Mouse (Mus musculus) neural tube, embryonic 11.5 days (tissue): ENCODE measurements around the gene Lbh. TPM values are rescaled to one million over a fixed set of nuclear protein-coding genes. Genes with fewer than 3 reads are reported as not detected.

Experiments used
- ATAC-seq: fragments of 200-750 bp; cut with Nextera tagmentation; 2 replicates; pipeline ENCODE4 v1.8.0; 2017; ENCODE audit warnings: moderate number of reproducible peaks, mild to moderate bottlenecking, moderate TSS enrichment, moderate library complexity; ENCODE audit not compliant: insufficient read depth, low FRiP score, low TSS enrichment
- DNase-seq: peaks from one replicate; pipeline ENCODE4 v3.0.0-alpha.2; 2015; ENCODE audit warnings: low spot score
- H3K27ac ChIP-seq: fragments of 300-500 bp; sonication (generic); 2 replicates; pipeline ENCODE4 v1.5.1; 2014; ENCODE audit warnings: low read depth, mild to moderate bottlenecking, low read length
- H3K27me3 ChIP-seq: fragments of 300-500 bp; sonication (generic); 2 replicates; pipeline ENCODE4 v1.6.1; 2014; ENCODE audit warnings: mild to moderate bottlenecking, low read length, mixed read lengths; ENCODE audit not compliant: control insufficient read depth, insufficient read depth
- H3K36me3 ChIP-seq: fragments of 300-500 bp; sonication (generic); 2 replicates; pipeline ENCODE4 v1.6.1; 2014; ENCODE audit warnings: mild to moderate bottlenecking, low read length, moderate library complexity, mixed read lengths; ENCODE audit not compliant: control insufficient read depth, insufficient read depth
- H3K4me1 ChIP-seq: fragments of 300-500 bp; sonication (generic); 2 replicates; pipeline ENCODE4 v1.6.1; 2014; ENCODE audit warnings: low read length, mixed read lengths; ENCODE audit not compliant: control insufficient read depth, insufficient read depth
- H3K4me2 ChIP-seq: fragments of 300-500 bp; sonication (generic); 2 replicates; pipeline ENCODE4 v1.6.1; 2014; ENCODE audit warnings: low read depth, mild to moderate bottlenecking, moderate library complexity
- H3K4me3 ChIP-seq: fragments of 300-500 bp; sonication (generic); 2 replicates; pipeline ENCODE4 v1.5.1; 2014; ENCODE audit warnings: low read depth, low read length
- H3K9ac ChIP-seq: fragments of 300-500 bp; sonication (generic); 2 replicates; pipeline ENCODE4 v1.6.1; 2014; ENCODE audit warnings: mild to moderate bottlenecking, low read length
- H3K9me3 ChIP-seq: fragments of 300-500 bp; sonication (generic); 2 replicates; pipeline ENCODE4 v1.6.1; 2016; ENCODE audit warnings: low read length; ENCODE audit not compliant: control insufficient read depth
- WGBS: fragments of 180-500 bp; shearing (Covaris S2); extraction: QIAGEN DNeasy Blood & Tissue Kit; methylation state at CpG from one replicate; pipeline ENCODE4 v1.1.7; 2014; 5-methylcytosine and 5-hydroxymethylcytosine counted together
- polyA plus RNA-seq: library from polyadenylated mRNA; unstranded; fragments of >200 nt; fragmentation: Nextera tagmentation; extraction: Ambion mirVana; gene quantifications from 2 replicates; pipeline ENCODE4 v1.2.1, GENCODE M21; 2014

Lbh gene
- polyA plus RNA-seq, result 5.3 TPM in 2 replicates

- peaks cover 15% of the 10 kb centered on the region; the same call in 1 of the 2 replicates for H3K4me1 ChIP-seq
- peak within 1 kb of the TSS; percentile 82 for H3K27ac ChIP-seq
- peak within 1 kb of the TSS; percentile 79 for H3K9ac ChIP-seq
- DNase-seq (peak; percentile 92), ATAC-seq (peak; percentile 93)
- H3K9me3 ChIP-seq, result no peaks in the 10 kb centered on the region
- H3K36me3 ChIP-seq, result no peaks in the 10 kb centered on the region
- WGBS, result 0% methylated on average over 35 of the region's 35 CpGs
- no peaks in the 10 kb centered on the region for H3K27me3 ChIP-seq
- H3K4me2 ChIP-seq, result peak within 1 kb of the TSS; percentile 56
- H3K4me3 ChIP-seq, result peak within 1 kb of the TSS; percentile 66
These were observed at the start of gene Lbh for GRCm38 (mm10) chr17:72918053-72918452. Lbh (plus strand) TSS chr17:72918305.

- no peak overlapping the region for H3K27ac ChIP-seq
- H3K4me3 ChIP-seq, result no peak overlapping the region
- 93% methylated on average over 9 of the region's 9 CpGs for WGBS
- DNase-seq (no peak), ATAC-seq (no peak)
- H3K36me3 ChIP-seq, result no peaks in the 10 kb centered on the region
- H3K4me2 ChIP-seq, result no peak overlapping the region
- H3K9ac ChIP-seq, result no peak overlapping the region
- H3K9me3 ChIP-seq, result no peaks in the 10 kb centered on the region
- no peaks in the 10 kb centered on the region for H3K27me3 ChIP-seq
- no peaks in the 10 kb centered on the region for H3K4me1 ChIP-seq
These were observed 39.1 kb upstream of the Lbh start for GRCm38 (mm10) chr17:72878979-72879378.

GRCm38 (mm10) chr17:72880156-72880555 is 37.9 kb upstream of the Lbh start:
- Histone ChIP-seq H3K27me3 (no peaks in the 10 kb centered on the region), H3K4me3 (no peak overlapping the region), H3K36me3 (no peaks in the 10 kb centered on the region), H3K9me3 (no peaks in the 10 kb centered on the region), H3K9ac (no peak overlapping the region), H3K4me1 (no peaks in the 10 kb centered on the region), H3K27ac (no peak overlapping the region), H3K4me2 (no peak overlapping the region)
- DNase-seq (no peak), ATAC-seq (no peak)
- 77% methylated on average over 3 of the region's 3 CpGs for WGBS

- no peak overlapping the region for H3K9ac ChIP-seq
- H3K27me3 ChIP-seq, result no peaks in the 10 kb centered on the region
- H3K4me3 ChIP-seq, result no peak overlapping the region
- H3K27ac ChIP-seq, result no peak overlapping the region
- DNase-seq (no peak), ATAC-seq (no peak)
- H3K4me1 ChIP-seq, result no peaks in the 10 kb centered on the region
- WGBS, result 74% methylated on average over 3 of the region's 3 CpGs
- H3K9me3 ChIP-seq, result no peaks in the 10 kb centered on the region
- H3K4me2 ChIP-seq, result no peak overlapping the region
- no peaks in the 10 kb centered on the region for H3K36me3 ChIP-seq
These were observed 37.1 kb upstream of the Lbh start for GRCm38 (mm10) chr17:72881051-72881450.

- H3K4me1 ChIP-seq, result no peaks in the 10 kb centered on the region
- H3K9me3 ChIP-seq, result no peaks in the 10 kb centered on the region
- H3K4me3 ChIP-seq, result no peak overlapping the region
- H3K4me2 ChIP-seq, result no peak overlapping the region
- no peak overlapping the region for H3K9ac ChIP-seq
- 59% methylated on average over 1 of the region's 1 CpGs for WGBS
- no peaks in the 10 kb centered on the region for H3K27me3 ChIP-seq
- no peak overlapping the region for H3K27ac ChIP-seq
- no peaks in the 10 kb centered on the region for H3K36me3 ChIP-seq
- DNase-seq (no peak), ATAC-seq (no peak)
These were observed 36.3 kb upstream of the Lbh start for GRCm38 (mm10) chr17:72881804-72882203.

GRCm38 (mm10) chr17:72889556-72890397 is 28.3 kb upstream of the Lbh start:
- 21% methylated on average over 20 of the region's 20 CpGs for WGBS
- no peak overlapping the region for H3K9ac ChIP-seq
- no peaks in the 10 kb centered on the region for H3K27me3 ChIP-seq
- ATAC-seq (peak; percentile 48), DNase-seq (peak; percentile 59)
- no peaks in the 10 kb centered on the region for H3K4me1 ChIP-seq
- 0 out of 2 replicates have a peak overlapping the region, but pooled peaks have one; percentile 19 for H3K4me2 ChIP-seq
- H3K27ac ChIP-seq, result no peak overlapping the region
- H3K4me3 ChIP-seq, result no peak overlapping the region
- H3K9me3 ChIP-seq, result no peaks in the 10 kb centered on the region
- H3K36me3 ChIP-seq, result no peaks in the 10 kb centered on the region

GRCm38 (mm10) chr17:72890398-72890898 is 27.7 kb upstream of the Lbh start:
- no peak for ATAC-seq
- no peak overlapping the region for H3K4me3 ChIP-seq

GRCm38 (mm10) chr17:72891556-72891955 is 26.5 kb upstream of the Lbh start:
- no peak overlapping the region for H3K4me2 ChIP-seq
- H3K27me3 ChIP-seq, result no peaks in the 10 kb centered on the region
- no peak overlapping the region for H3K27ac ChIP-seq
- H3K4me3 ChIP-seq, result no peak overlapping the region
- DNase-seq (no peak), ATAC-seq (no peak)
- H3K9ac ChIP-seq, result no peak overlapping the region
- no peaks in the 10 kb centered on the region for H3K36me3 ChIP-seq
- no peaks in the 10 kb centered on the region for H3K4me1 ChIP-seq
- H3K9me3 ChIP-seq, result no peaks in the 10 kb centered on the region
- 92% methylated on average over 6 of the region's 6 CpGs for WGBS

More at GRCm38 (mm10) chr17:72890398-72890898, 27.7 kb upstream of the Lbh start:
- Histone ChIP-seq H3K4me1 (no peaks in the 10 kb centered on the region), H3K4me2 (no peak overlapping the region), H3K27ac (no peak overlapping the region), H3K36me3 (no peaks in the 10 kb centered on the region), H3K9me3 (no peaks in the 10 kb centered on the region), H3K9ac (no peak overlapping the region), H3K27me3 (no peaks in the 10 kb centered on the region)
- no peak for DNase-seq
- WGBS, result 58% methylated on average over 8 of the region's 8 CpGs

GRCm38 (mm10) chr17:72895506-72895905 is 22.6 kb upstream of the Lbh start:
- H3K36me3 ChIP-seq, result no peaks in the 10 kb centered on the region
- no peak for ATAC-seq
- no peak overlapping the region for H3K4me2 ChIP-seq
- WGBS, result 97% methylated on average over 3 of the region's 3 CpGs
- DNase-seq, result no peak
- H3K27me3 ChIP-seq, result no peaks in the 10 kb centered on the region
- no peak overlapping the region for H3K9ac ChIP-seq
- H3K4me3 ChIP-seq, result no peak overlapping the region
- H3K4me1 ChIP-seq, result no peaks in the 10 kb centered on the region
- no peak overlapping the region for H3K27ac ChIP-seq
- no peaks in the 10 kb centered on the region for H3K9me3 ChIP-seq
